Mouse (Mus musculus): ENCODE measurements around the gene Fam174a. TPM values are rescaled to one million over a fixed set of nuclear protein-coding genes. Genes with fewer than 3 reads are reported as not detected.

Gene Fam174a
- total and polyA plus RNA-seq, 3 experiments, result 16.7 to 19.0 TPM; not detected in 1

- H3K4me3 ChIP-seq (ENCODE audit: control insufficient read depth in 1 of 2, insufficient read depth in 1 of 2, low read depth in 2 of 2, low read length in 2 of 2), result no peak overlapping the region
- H3K79me2 ChIP-seq (ENCODE audit: control insufficient read depth, insufficient read depth, low read length, poor library complexity), result no peaks in the 10 kb centered on the region
- TF ChIP-seq ZKSCAN1 (IDR thresholded peaks at IDR 0.05; ENCODE audit: low read depth, low read length) (no peak), MAX (IDR thresholded peaks at IDR 0.05; ENCODE audit: low read length) (no peak), MEF2A (IDR thresholded peaks at IDR 0.05; ENCODE audit: extremely low read depth, insufficient replicate concordance, low read depth, low read length, poor library complexity, severe bottlenecking) (no peak), ZNF384 (IDR thresholded peaks at IDR 0.05; ENCODE audit: low read depth, low read length) (no peak), ETS1 (IDR thresholded peaks at IDR 0.05; ENCODE audit: low read depth, low read length) (no peak), SMC3 (IDR thresholded peaks at IDR 0.05; ENCODE audit: low read depth, low read length) (no peak), USF2 (IDR thresholded peaks at IDR 0.05; ENCODE audit: borderline replicate concordance in 1 of 2, insufficient read depth in 1 of 2, low read depth in 1 of 2, low read length in 2 of 2) (no peak), TAL1 (IDR thresholded peaks at IDR 0.05; ENCODE audit: low read length) (no peak)
- no peaks in the 10 kb centered on the region for H3K27me3 ChIP-seq (ENCODE audit: control insufficient read depth in 1 of 2, insufficient read depth in 2 of 2, low read length in 2 of 2)
- peaks cover 3 to 4% of the 10 kb centered on the region in 2 experiments; a peak in 2 of 4 replicates for H3K4me1 ChIP-seq (ENCODE audit: control insufficient read depth in 1 of 2, insufficient read depth in 2 of 2, low read length in 2 of 2)
- H3K9ac ChIP-seq (ENCODE audit: control insufficient read depth, low read depth, low read length, poor library complexity, severe bottlenecking), result no peak overlapping the region
- no peak overlapping the region for H3K27ac ChIP-seq (ENCODE audit: control insufficient read depth, low read depth, low read length)
- peaks cover 0 to 2% of the 10 kb centered on the region in 2 experiments; a peak in 2 of 4 replicates for H3K36me3 ChIP-seq (ENCODE audit: control insufficient read depth in 1 of 2, insufficient read depth in 2 of 2, low read length in 2 of 2)
- no peak for DNase-seq (ENCODE audit: low read depth, low spot score)
- H3K9me3 ChIP-seq (replicated peaks; ENCODE audit: insufficient read depth, low read length), result no peaks in the 10 kb centered on the region
These were observed 45.3 kb upstream of the Fam174a start for GRCm38 (mm10) chr1:95267950-95268724.

- peaks cover 0 to 2% of the 10 kb centered on the region in 2 experiments; a peak in 2 of 4 replicates for H3K36me3 ChIP-seq (ENCODE audit: control insufficient read depth in 1 of 2, insufficient read depth in 2 of 2, low read length in 2 of 2)
- TF ChIP-seq RCOR1 (IDR thresholded peaks at IDR 0.05; ENCODE audit: low read depth, low read length) (no peak), KAT2A (conservative IDR thresholded peaks at IDR 0.05; ENCODE audit: low read depth, low read length) (no peak), CHD1 (IDR thresholded peaks at IDR 0.05; ENCODE audit: low read depth, low read length) (no peak), BHLHE40 (IDR thresholded peaks at IDR 0.05; ENCODE audit: borderline replicate concordance, low read depth, low read length) (no peak), MYC (IDR thresholded peaks at IDR 0.05; ENCODE audit: low read depth, low read length) (no peak), HCFC1 (IDR thresholded peaks at IDR 0.05; ENCODE audit: low read depth, low read length) (no peak), ZNF384 (IDR thresholded peaks at IDR 0.05; ENCODE audit: low read depth, low read length) (no peak), TAL1 (IDR thresholded peaks at IDR 0.05; ENCODE audit: low read length) (no peak), GABPA (IDR thresholded peaks at IDR 0.05; ENCODE audit: low read depth, low read length) (no peak), NRF1 (IDR thresholded peaks at IDR 0.05; ENCODE audit: insufficient read depth, low read depth, low read length, poor library complexity, severe bottlenecking) (no peak), MYB (IDR thresholded peaks at IDR 0.05; ENCODE audit: low read depth, low read length) (no peak), GATA1 (IDR thresholded peaks at IDR 0.05; ENCODE audit: low read depth, low read length) (no peak), CTCF (IDR thresholded peaks at IDR 0.05 in 2 of 3, conservative IDR thresholded peaks at IDR 0.05 in 1 of 3; ENCODE audit: control insufficient read depth in 1 of 3, insufficient read depth in 1 of 3, low read depth in 2 of 3, low read length in 3 of 3, poor library complexity in 1 of 3, severe bottlenecking in 1 of 3) (no peak), POLR2AphosphoS5 (IDR thresholded peaks at IDR 0.05; ENCODE audit: borderline replicate concordance, low read depth, low read length) (no peak)
- no peak for DNase-seq (ENCODE audit: low read depth, low spot score)
- no peaks in the 10 kb centered on the region for H3K79me2 ChIP-seq (ENCODE audit: control insufficient read depth, insufficient read depth, low read length, poor library complexity)
- H3K4me3 ChIP-seq (ENCODE audit: control insufficient read depth in 1 of 2, insufficient read depth in 1 of 2, low read depth in 2 of 2, low read length in 2 of 2), result no peak overlapping the region
- H3K27me3 ChIP-seq (ENCODE audit: control insufficient read depth in 1 of 2, insufficient read depth in 2 of 2, low read length in 2 of 2), result no peaks in the 10 kb centered on the region
- H3K9ac ChIP-seq (ENCODE audit: control insufficient read depth, low read depth, low read length, poor library complexity, severe bottlenecking), result no peak overlapping the region
- H3K9me3 ChIP-seq (replicated peaks; ENCODE audit: insufficient read depth, low read length), result no peaks in the 10 kb centered on the region
- no peak overlapping the region for H3K27ac ChIP-seq (ENCODE audit: control insufficient read depth, low read depth, low read length)
- peaks cover 3 to 4% of the 10 kb centered on the region in 2 experiments; a peak in 2 of 4 replicates for H3K4me1 ChIP-seq (ENCODE audit: control insufficient read depth in 1 of 2, insufficient read depth in 2 of 2, low read length in 2 of 2)
These were observed 40.1 kb upstream of the Fam174a start for GRCm38 (mm10) chr1:95273321-95273720.

Measured in MEL (cell line).